Mouse (Mus musculus) heart, postnatal 4 days (tissue): ENCODE results near the gene Sorl1. TPM values are rescaled to one million over a fixed set of nuclear protein-coding genes. Genes with fewer than 3 reads are reported as not detected.

ENCODE experiments used
- total RNA-seq, 2 experiments: library from RNA; stranded (reverse); gene quantifications; 2 replicates each; pipeline ENCODE4 v1.2.3; 2021

Gene Sorl1
- total RNA-seq, 2 experiments from 2014 or later = 5.1 to 5.3 TPM

Other genes with a start within 250 kb of the Sorl1 start
- gene Sc5d, start 140.0 kb upstream of the Sorl1 start, total RNA-seq = 10 to 100 TPM; 20.4 to 21.5 TPM